Mouse (Mus musculus) cortical plate, adult 2 months (tissue): ENCODE results near the gene Hist1h2an. TPM values are rescaled to one million over a fixed set of nuclear protein-coding genes. Genes with fewer than 3 reads are reported as not detected.
A peak's percentile ranks its signal among the peaks of the same experiment; 100 is the strongest.
"Not testable (repeated sequence)": the region's sequence is repeated elsewhere in the genome, so short reads cannot be mapped to it uniquely, and the experiment has no call there.

Experiments
- H3K27ac ChIP-seq: fragments of 200-500 bp; 2 replicates; pipeline ENCODE4 v1.5.1; 2012; ENCODE audit warnings: low read length, control low read depth, inconsistent platforms; ENCODE audit not compliant: insufficient read depth
- H3K4me1 ChIP-seq: fragments of 200-500 bp; 2 replicates; pipeline ENCODE4 v1.6.1; 2011; ENCODE audit warnings: low read length; ENCODE audit not compliant: control insufficient read depth, insufficient read depth
- H3K4me3 ChIP-seq: fragments of 200-500 bp; 2 replicates; pipeline ENCODE4 v1.5.1; 2011; ENCODE audit warnings: mild to moderate bottlenecking, low read length, control low read depth; ENCODE audit not compliant: insufficient read depth
- CTCF ChIP-seq: fragments of 200-500 bp; IDR thresholded peaks from 2 replicates; pipeline ENCODE4 v1.5.1; 2011; ENCODE audit warnings: mild to moderate bottlenecking, control low read depth, low read length; ENCODE audit not compliant: insufficient read depth; ENCODE audit errors: extremely low read depth
- POLR2A ChIP-seq: fragments of 200-500 bp; IDR thresholded peaks from 2 replicates; pipeline ENCODE4 v1.6.1; 2011; ENCODE audit warnings: mild to moderate bottlenecking, low read length, control low read depth; ENCODE audit not compliant: insufficient read depth; ENCODE audit errors: extremely low read depth
- polyA plus RNA-seq: library from polyadenylated mRNA; depleted of rRNA; stranded (reverse); fragments of >200 nt; gene quantifications from 2 replicates; pipeline ENCODE4 v1.2.3, GENCODE M21; 2012

Hist1h2an gene
- polyA plus RNA-seq, 1 experiment = not detected

- H3K27ac ChIP-seq = no peak overlapping the region
- TF ChIP-seq POLR2A (no peak), CTCF (no peak)
- H3K4me1 ChIP-seq = 0 out of 2 replicates have a peak, but pooled peaks cover 1% of the 10 kb centered on the region
- no peak overlapping the region for H3K4me3 ChIP-seq
Observed at GRCm38 (mm10) chr13:21795584-21795983, 8.6 kb upstream of the Hist1h2an start.

GRCm38 (mm10) chr13:21790601-21791283, 3.7 kb upstream of the Hist1h2an start:
- no peak overlapping the region for H3K4me3 ChIP-seq

GRCm38 (mm10) chr13:21789925-21790324, 2.9 kb upstream of the Hist1h2an start:
- TF ChIP-seq CTCF = no peak
- no peak for TF ChIP-seq POLR2A
- Histone ChIP-seq H3K4me1 (0 out of 2 replicates have a peak, but pooled peaks cover 1% of the 10 kb centered on the region), H3K4me3 (no peak overlapping the region), H3K27ac (no peak overlapping the region)

More at GRCm38 (mm10) chr13:21790601-21791283, 3.7 kb upstream of the Hist1h2an start:
- H3K4me1 ChIP-seq = 0 out of 2 replicates have a peak, but pooled peaks cover 1% of the 10 kb centered on the region
- no peak overlapping the region for H3K27ac ChIP-seq
- TF ChIP-seq CTCF (no peak), POLR2A (no peak)

GRCm38 (mm10) chr13:21787760-21788593, 959 bp upstream of the Hist1h2an start:
- H3K27ac ChIP-seq = no peak overlapping the region
- peak overlapping the region; percentile 25; the same call in 1 of the 2 replicates for H3K4me3 ChIP-seq
- TF ChIP-seq POLR2A = no peak
- no peak for TF ChIP-seq CTCF
- peaks cover 1% of the 10 kb centered on the region; the same call in 1 of the 2 replicates for H3K4me1 ChIP-seq

- Histone ChIP-seq H3K4me3 (no peak overlapping the region; the same call in 1 of the 2 replicates), H3K27ac (no peak overlapping the region), H3K4me1 (peaks cover 1% of the 10 kb centered on the region; the same call in 1 of the 2 replicates)
- TF ChIP-seq CTCF (no peak), POLR2A (no peak)
Observed at GRCm38 (mm10) chr13:21786189-21786898, 674 bp downstream of the Hist1h2an start.

- Histone ChIP-seq H3K4me3 (no peak overlapping the region), H3K4me1 (no peaks in the 10 kb centered on the region; the same call in 1 of the 2 replicates), H3K27ac (no peak overlapping the region)
- TF ChIP-seq CTCF (no peak), POLR2A (no peak)
Observed at GRCm38 (mm10) chr13:21784311-21784710, 2.7 kb downstream of the Hist1h2an start.

GRCm38 (mm10) chr13:21783734-21784161, 3.3 kb downstream of the Hist1h2an start:
- Histone ChIP-seq H3K4me3 (peak overlapping the region; percentile 49; the same call in 1 of the 2 replicates), H3K4me1 (no peaks in the 10 kb centered on the region; the same call in 1 of the 2 replicates), H3K27ac (no peak overlapping the region)
- TF ChIP-seq CTCF (no peak), POLR2A (no peak)

- TF ChIP-seq POLR2A = peak; percentile 68
- TF ChIP-seq CTCF = no peak
- no peaks in the 10 kb centered on the region; the same call in 1 of the 2 replicates for H3K4me1 ChIP-seq
- H3K4me3 ChIP-seq = peak within 1 kb of the TSS; percentile 49
- peak within 1 kb of the TSS; percentile 23; the same call in 1 of the 2 replicates for H3K27ac ChIP-seq
Observed at GRCm38 (mm10) chr13:21783255-21783617, 3.8 kb downstream of the Hist1h2an start, which contains the start of gene Hist1h3i. Gene Hist1h3i (minus strand): TSS chr13:21783370.

- Histone ChIP-seq H3K27ac (peak overlapping the region; percentile 23; the same call in 1 of the 2 replicates), H3K4me3 (peak overlapping the region; percentile 49)
- not testable (repeated sequence) for H3K4me1 ChIP-seq
Observed at GRCm38 (mm10) chr13:21782361-21783254, 4.4 kb downstream of the Hist1h2an start.
